Mouse (Mus musculus) heart, adult 11 months (tissue): Measurements from ENCODE around the gene Ippk.

Experiments
- DNase-seq: peaks from one replicate; pipeline ENCODE4 v3.0.0; 2022

Gene Ippk

GRCm38 (mm10) chr13:49433268-49434029 is 12.4 kb downstream of the Ippk start:
- DNase-seq: no peak

GRCm38 (mm10) chr13:49435745-49436144 is 14.7 kb downstream of the Ippk start:
- DNase-seq: no peak

GRCm38 (mm10) chr13:49436170-49436569 is 15.1 kb downstream of the Ippk start:
- DNase-seq: no peak

GRCm38 (mm10) chr13:49444451-49444850 is 23.4 kb downstream of the Ippk start:
- no peak for DNase-seq

GRCm38 (mm10) chr13:49449318-49449749 is 28.3 kb downstream of the Ippk start:
- peak; percentile 96 for DNase-seq

GRCm38 (mm10) chr13:49460276-49460675 is 39.2 kb downstream of the Ippk start:
- DNase-seq: peak; percentile 96

GRCm38 (mm10) chr13:49460692-49461414 is 39.8 kb downstream of the Ippk start:
- DNase-seq: peak; percentile 96

- peak; percentile 95 for DNase-seq
Measured at GRCm38 (mm10) chr13:49461458-49462132, 40.5 kb downstream of the Ippk start.

- DNase-seq: no peak
Measured at GRCm38 (mm10) chr13:49462921-49463320, 41.9 kb downstream of the Ippk start.

- DNase-seq: peak; percentile 83
Measured at GRCm38 (mm10) chr13:49465875-49466274, 44.8 kb downstream of the Ippk start.

GRCm38 (mm10) chr13:49466393-49467075 is 45.5 kb downstream of the Ippk start:
- peak; percentile 97 for DNase-seq

GRCm38 (mm10) chr13:49467585-49467984 is 46.5 kb downstream of the Ippk start:
- peak; percentile 91 for DNase-seq

GRCm38 (mm10) chr13:49469002-49469401 is 48.0 kb downstream of the Ippk start:
- DNase-seq: peak; percentile 89

- peak; percentile 88 for DNase-seq
Measured at GRCm38 (mm10) chr13:49470319-49470718, 49.3 kb downstream of the Ippk start.

GRCm38 (mm10) chr13:49470806-49471205 is 49.8 kb downstream of the Ippk start:
- DNase-seq: peak; percentile 96

- peak; percentile 85 for DNase-seq
Measured at GRCm38 (mm10) chr13:49471981-49472675, 51.1 kb downstream of the Ippk start.

GRCm38 (mm10) chr13:49472676-49473005 is 51.6 kb downstream of the Ippk start:
- DNase-seq: peak; percentile 87

- peak; percentile 74 for DNase-seq
Measured at GRCm38 (mm10) chr13:49477887-49478286, 56.8 kb downstream of the Ippk start.

- peak; percentile 93 for DNase-seq
Measured at GRCm38 (mm10) chr13:49478851-49479374, 57.9 kb downstream of the Ippk start.

GRCm38 (mm10) chr13:49479399-49479798 is 58.4 kb downstream of the Ippk start:
- peak; percentile 97 for DNase-seq

- peak; percentile 99 for DNase-seq
Measured at GRCm38 (mm10) chr13:49480057-49480456, 59.0 kb downstream of the Ippk start.

- DNase-seq: peak; percentile 96
Measured at GRCm38 (mm10) chr13:49480551-49480950, 59.5 kb downstream of the Ippk start.
